Mouse (Mus musculus) kidney, postnatal 14 days (tissue): ENCODE results near the gene Comp.

Experiments
- DNase-seq: peaks from one replicate; pipeline ENCODE4 v3.0.0; 2022; ENCODE audit warnings: mixed read lengths

The Comp gene

GRCm38 (mm10) chr8:70353194-70353817, 20.1 kb upstream of the Comp start, which contains the start of gene Upf1:
TSS of gene Upf1 (minus strand) at chr8:70353278.
- peak; percentile 100 for DNase-seq

GRCm38 (mm10) chr8:70354004-70354403, 19.4 kb upstream of the Comp start:
- DNase-seq: no peak

- no peak for DNase-seq
Measured at GRCm38 (mm10) chr8:70356111-70356510, 17.2 kb upstream of the Comp start.

GRCm38 (mm10) chr8:70359411-70359810, 13.9 kb upstream of the Comp start:
- DNase-seq: peak; percentile 68

GRCm38 (mm10) chr8:70360769-70361168, 12.6 kb upstream of the Comp start:
- DNase-seq: no peak

- DNase-seq: no peak
Measured at GRCm38 (mm10) chr8:70361484-70362032, 11.8 kb upstream of the Comp start.

GRCm38 (mm10) chr8:70364066-70364465, 9.3 kb upstream of the Comp start:
- peak; percentile 73 for DNase-seq

GRCm38 (mm10) chr8:70366588-70366987, 6.8 kb upstream of the Comp start:
- DNase-seq: no peak

GRCm38 (mm10) chr8:70370476-70370875, 2.9 kb upstream of the Comp start:
- DNase-seq: no peak

GRCm38 (mm10) chr8:70371951-70372350, 1.4 kb upstream of the Comp start:
- peak; percentile 71 for DNase-seq

- DNase-seq: peak; percentile 92
Measured at GRCm38 (mm10) chr8:70374318-70374927, 1.1 kb downstream of the Comp start.

GRCm38 (mm10) chr8:70375212-70375859, 2.0 kb downstream of the Comp start:
- DNase-seq: no peak

GRCm38 (mm10) chr8:70376275-70376741, 3.0 kb downstream of the Comp start:
- no peak for DNase-seq

GRCm38 (mm10) chr8:70377049-70377448, 3.7 kb downstream of the Comp start:
- DNase-seq: no peak

- DNase-seq: no peak
Measured at GRCm38 (mm10) chr8:70380069-70380468, 6.7 kb downstream of the Comp start.

GRCm38 (mm10) chr8:70383287-70383686, 9.9 kb downstream of the Comp start:
- DNase-seq: peak; percentile 75

- no peak for DNase-seq
Measured at GRCm38 (mm10) chr8:70389678-70390077, 16.3 kb downstream of the Comp start.

- DNase-seq: no peak
Measured at GRCm38 (mm10) chr8:70393087-70393486, 19.7 kb downstream of the Comp start.

- no peak for DNase-seq
Measured at GRCm38 (mm10) chr8:70394269-70394998, 21.1 kb downstream of the Comp start.

GRCm38 (mm10) chr8:70395649-70396048, 22.3 kb downstream of the Comp start:
- peak; percentile 37 for DNase-seq

GRCm38 (mm10) chr8:70396184-70396583, 22.8 kb downstream of the Comp start:
- no peak for DNase-seq

GRCm38 (mm10) chr8:70397611-70398563, 24.5 kb downstream of the Comp start:
- DNase-seq: no peak
